Mouse (Mus musculus) retina, postnatal 7 days (tissue): Measurements from ENCODE around the gene Ormdl3.

Source experiments
- DNase-seq: peaks from one replicate; pipeline ENCODE4 v3.0.0-alpha.2; 2012; ENCODE audit warnings: low read depth, low spot score

The Ormdl3 gene

GRCm38 (mm10) chr11:98550975-98551828, 36.0 kb downstream of the Ormdl3 start, which contains the start of gene Zpbp2:
TSS of gene Zpbp2 (plus strand) at chr11:98551097.
- peak; percentile 85 for DNase-seq

GRCm38 (mm10) chr11:98550311-98550974, 36.7 kb downstream of the Ormdl3 start:
- DNase-seq = no peak

GRCm38 (mm10) chr11:98549363-98549762, 37.8 kb downstream of the Ormdl3 start:
- no peak for DNase-seq

- no peak for DNase-seq
Observed at GRCm38 (mm10) chr11:98547308-98547693, 39.9 kb downstream of the Ormdl3 start.

GRCm38 (mm10) chr11:98546529-98547307, 40.5 kb downstream of the Ormdl3 start:
- no peak for DNase-seq

- DNase-seq = peak; percentile 46
Observed at GRCm38 (mm10) chr11:98545711-98546231, 41.4 kb downstream of the Ormdl3 start, which contains the start of gene Ikzf3. TSS of gene Ikzf3 (minus strand) at chr11:98546031.

- no peak for DNase-seq
Observed at GRCm38 (mm10) chr11:98544890-98545677, 42.1 kb downstream of the Ormdl3 start.

GRCm38 (mm10) chr11:98543414-98543813, 43.8 kb downstream of the Ormdl3 start:
- DNase-seq = no peak

- no peak for DNase-seq
Observed at GRCm38 (mm10) chr11:98542553-98542952, 44.6 kb downstream of the Ormdl3 start.

GRCm38 (mm10) chr11:98540319-98540718, 46.8 kb downstream of the Ormdl3 start:
- no peak for DNase-seq

- DNase-seq = no peak
Observed at GRCm38 (mm10) chr11:98537480-98538034, 49.6 kb downstream of the Ormdl3 start.
